Mouse (Mus musculus) G1E-ER4 (cell line): Measurements from ENCODE around the gene Sap30l. TPM values are rescaled to one million over a fixed set of nuclear protein-coding genes. Genes with fewer than 3 reads are reported as not detected.

Source experiments
- GATA1 ChIP-seq: IDR thresholded peaks from one replicate; pipeline ENCODE4 v1.8.0; 2012; ENCODE audit warnings: low read length, inconsistent platforms
- polyA plus RNA-seq: library from polyadenylated mRNA; stranded (reverse); fragments of >175 nt; gene quantifications from 2 replicates; pipeline ENCODE4 v1.2.3, GENCODE M21; 2012

Sap30l gene
- polyA plus RNA-seq, 1 experiment: 100 TPM

- TF ChIP-seq GATA1: no peak
Measured at GRCm38 (mm10) chr11:57835931-57836330, 34.5 kb downstream of the Sap30l start.

DNA sequence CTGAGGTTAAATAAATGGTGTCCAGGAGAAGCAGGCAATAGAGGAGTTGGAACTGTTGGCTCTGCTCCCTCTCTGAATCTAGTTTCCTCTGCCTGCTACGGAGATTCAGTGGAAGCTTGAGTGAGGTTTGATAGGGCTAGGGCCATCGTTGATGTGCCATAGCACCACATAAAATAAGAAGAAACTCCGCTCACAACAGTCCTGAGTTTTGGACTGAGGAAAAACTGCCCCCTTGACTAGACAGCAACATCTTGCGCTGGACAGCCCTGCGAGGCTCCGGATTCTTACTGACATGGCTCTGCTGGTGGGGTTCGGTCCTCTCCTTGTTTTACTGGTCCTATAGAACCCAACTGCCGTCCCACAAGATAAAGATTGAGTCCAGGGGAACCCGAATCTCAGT is 35.0 kb downstream of the Sap30l start:
- no peak for TF ChIP-seq GATA1

GRCm38 (mm10) chr11:57836872-57837680 is 35.6 kb downstream of the Sap30l start:
- no peak for TF ChIP-seq GATA1

- TF ChIP-seq GATA1: no peak
Measured at GRCm38 (mm10) chr11:57837861-57838680, 36.6 kb downstream of the Sap30l start.

DNA sequence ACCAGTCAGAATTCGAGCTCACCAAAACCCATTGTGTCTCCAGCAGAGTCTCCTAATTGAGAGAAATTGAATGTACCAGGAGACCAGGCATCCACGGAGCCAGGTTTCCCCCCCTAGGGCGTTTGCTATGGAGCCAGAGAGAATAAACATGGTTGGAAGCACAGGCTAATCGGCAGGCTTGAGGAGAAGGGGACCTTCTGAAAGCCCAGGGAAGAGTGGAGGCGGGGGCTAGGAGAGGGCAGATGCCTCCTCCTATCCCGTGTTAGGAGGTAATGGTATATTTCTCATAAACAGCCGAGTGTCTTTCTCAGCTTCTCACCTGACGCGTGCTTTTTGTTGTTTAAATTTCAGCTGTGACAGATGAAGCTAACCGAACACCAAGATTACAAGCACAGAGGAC is 39.5 kb downstream of the Sap30l start:
- no peak for TF ChIP-seq GATA1

GRCm38 (mm10) chr11:57841391-57841790 is 40.0 kb downstream of the Sap30l start:
- TF ChIP-seq GATA1: no peak

- no peak for TF ChIP-seq GATA1
Measured at GRCm38 (mm10) chr11:57847396-57847795, 46.0 kb downstream of the Sap30l start.

DNA sequence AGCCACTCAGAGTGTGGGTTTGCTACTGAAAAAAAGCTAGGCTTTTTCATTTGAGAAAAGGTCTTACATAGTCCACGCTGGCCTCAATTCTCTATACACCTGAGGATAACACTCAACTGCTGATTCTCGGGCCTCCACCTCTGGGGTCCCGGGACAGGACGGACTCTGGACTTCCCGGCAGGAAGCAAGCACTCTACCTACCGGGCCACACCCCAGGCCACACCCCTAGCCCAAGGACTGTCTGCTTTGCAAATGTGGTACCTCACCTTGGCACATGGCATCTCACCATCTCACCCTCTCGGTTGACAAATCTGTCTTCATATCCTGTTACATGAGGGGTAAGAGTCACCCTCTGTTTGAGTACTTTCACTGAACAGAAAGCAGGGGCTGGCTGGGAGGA is 48.9 kb downstream of the Sap30l start:
- TF ChIP-seq GATA1: no peak

DNA sequence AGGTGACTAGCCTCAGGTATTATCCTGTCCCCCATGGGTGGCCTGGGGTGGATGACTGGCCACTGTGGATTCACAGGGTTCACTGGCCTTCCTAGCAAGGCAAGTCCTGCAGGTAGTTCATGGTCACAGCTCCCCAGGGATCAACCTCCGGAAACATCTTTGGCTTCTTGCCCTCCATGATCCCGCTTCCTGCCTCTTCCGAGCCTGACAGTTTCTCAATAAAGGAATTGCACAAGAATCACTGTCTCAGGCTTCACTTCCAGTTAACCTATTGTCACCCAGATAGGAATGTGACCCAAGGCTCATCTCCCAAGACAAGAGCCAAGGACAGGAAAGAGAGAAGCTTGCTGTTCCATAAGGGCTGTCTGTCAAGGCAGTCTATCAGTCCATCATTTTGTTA is 49.5 kb downstream of the Sap30l start:
- TF ChIP-seq GATA1: no peak

- no peak for TF ChIP-seq GATA1
Measured at GRCm38 (mm10) chr11:57853571-57853970, 52.1 kb downstream of the Sap30l start.

DNA sequence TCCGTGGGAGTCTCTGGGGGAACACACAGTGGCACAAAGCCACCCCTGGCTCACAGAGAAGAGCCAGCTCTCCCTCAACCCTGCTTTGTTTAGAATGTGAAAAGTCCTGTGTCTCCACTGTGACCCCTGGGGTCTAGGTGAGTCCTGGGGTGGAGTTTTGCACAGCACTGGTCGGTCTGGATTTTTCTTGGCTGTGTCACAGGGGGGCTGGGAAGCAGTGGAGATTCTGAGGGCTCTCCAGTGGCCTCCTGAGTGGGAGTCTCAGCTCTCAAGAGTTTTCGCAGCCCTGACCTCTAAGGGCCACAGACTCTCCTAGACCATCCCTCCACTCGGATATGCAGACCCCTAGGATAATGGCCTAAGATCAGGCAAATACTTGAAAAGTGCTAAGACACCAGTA is 56.3 kb downstream of the Sap30l start:
- TF ChIP-seq GATA1: no peak

Other genes with a start within 250 kb of the Sap30l start
- gene Galnt10, start 156.2 kb upstream of the Sap30l start, polyA plus RNA-seq: 18.5 and 22.0 TPM in 2 replicates
- gene Hand1, start 31.2 kb downstream of the Sap30l start, polyA plus RNA-seq: not detected in 2 replicates
- 118 and 122 TPM in 2 replicates for gene Larp1, start 207.4 kb downstream of the Sap30l start, polyA plus RNA-seq